Comparison of ENCODE assay signal across 9 mouse cellular contexts in genomic region chr6:53369928-53370327, GRCm38 (mm10).
DNase-seq lines count a peak whose midpoint lies in the region; ATAC-seq and TF ChIP-seq lines count a peak whose summit lies in the region.
"Had no signal": no experiment of that assay in that cellular context is flagged by ENCODE, and none has a peak within 500 bp of the region (broad histone marks: within the 10 kb centered on the region; RNA-seq: fewer than 3 reads in every experiment).

No protein-coding gene starts in this region.

- TF ChIP-seq POLR2A in liver, adult 2 months (IDR thresholded peaks at IDR 0.05; ENCODE audit: extremely low read depth, insufficient read depth, low read length) = no peak

- peak; percentile 10 for DNase-seq in CD4-positive, CD25-positive, alpha-beta regulatory T cell, adult 2 months (ENCODE audit: low read depth, low spot score)
- DNase-seq in liver, adult 2 months (ENCODE audit: extremely low read depth, low read depth, low spot score) = peak; percentile 45
- DNase-seq in liver, embryonic 11.5 days (ENCODE audit: low spot score) = no peak
- peak; percentile 22 for DNase-seq in thymus, postnatal 4 days
- DNase-seq in cerebellum, adult 9-11 months = no peak
- no peak for DNase-seq in ovary, postnatal 14 days (ENCODE audit: low spot score)

- ATAC-seq in CD4-positive, CD25-positive, alpha-beta regulatory T cell, adult 4 months = no peak
- no peak for ATAC-seq in liver, embryonic 11.5 days (replicated peaks; ENCODE audit: low FRiP score)

- no peaks in the 10 kb centered on the region; the same call in 1 of the 2 replicates for H3K4me1 ChIP-seq in liver, adult 2 months (ENCODE audit: control insufficient read depth, insufficient read depth, low read length)
- H3K4me1 ChIP-seq in liver, embryonic 11.5 days (replicated peaks; ENCODE audit: control insufficient read depth, insufficient read depth, low read length) = no peaks in the 10 kb centered on the region
- H3K4me1 ChIP-seq in megakaryocyte, embryonic 14.5 days = peaks cover 17% of the 10 kb centered on the region

- H3K4me2 ChIP-seq in liver, embryonic 11.5 days = no peak overlapping the region

- no peaks in the 10 kb centered on the region for H3K79me2 ChIP-seq in liver, adult 2 months (ENCODE audit: control insufficient read depth, insufficient read depth, low read length)

- no peak for TF ChIP-seq CTCF in liver, adult 2 months (IDR thresholded peaks at IDR 0.05; ENCODE audit: low read depth, low read length)

- no peaks in the 10 kb centered on the region for H3K36me3 ChIP-seq in liver, adult 2 months (ENCODE audit: control insufficient read depth, insufficient read depth, low read length)
- no peaks in the 10 kb centered on the region for H3K36me3 ChIP-seq in liver, embryonic 11.5 days (ENCODE audit: control insufficient read depth, insufficient read depth, low read length)
- no peaks in the 10 kb centered on the region for H3K36me3 ChIP-seq in megakaryocyte, embryonic 14.5 days (replicated peaks; ENCODE audit: low read length)
- H3K36me3 ChIP-seq: embryonic facial prominence, embryonic 10.5 days had no signal

- no peaks in the 10 kb centered on the region for H3K27me3 ChIP-seq in liver, adult 2 months (ENCODE audit: control insufficient read depth, insufficient read depth, low read length)
- H3K27me3 ChIP-seq in liver, embryonic 11.5 days (replicated peaks; ENCODE audit: control insufficient read depth, insufficient read depth, low read length) = no peaks in the 10 kb centered on the region
- no peaks in the 10 kb centered on the region for H3K27me3 ChIP-seq in megakaryocyte, embryonic 14.5 days (replicated peaks)

- WGBS in liver, adult 2 months = 84% methylated on average over 5 of the region's 5 CpGs
- WGBS in liver, embryonic 11.5 days = 60% methylated on average over 5 of the region's 5 CpGs

- H3K9ac ChIP-seq in liver, adult 2 months (ENCODE audit: low read depth, low read length) = no peak overlapping the region
- no peak overlapping the region for H3K9ac ChIP-seq in liver, embryonic 11.5 days (ENCODE audit: low read depth, low read length)

- H3K9me3 ChIP-seq in liver, embryonic 11.5 days (ENCODE audit: control insufficient read depth, low read length) = no peaks in the 10 kb centered on the region
- no peaks in the 10 kb centered on the region for H3K9me3 ChIP-seq in megakaryocyte, embryonic 14.5 days
- H3K9me3 ChIP-seq: embryonic facial prominence, embryonic 10.5 days had no signal

- no peak overlapping the region for H3K4me3 ChIP-seq in liver, adult 2 months (ENCODE audit: insufficient read depth, low read depth, low read length)
- no peak overlapping the region for H3K4me3 ChIP-seq in liver, embryonic 11.5 days (ENCODE audit: low read depth, low read length)
- peak overlapping the region; percentile 16 for H3K4me3 ChIP-seq in megakaryocyte, embryonic 14.5 days (replicated peaks)
- H3K4me3 ChIP-seq: embryonic facial prominence, embryonic 10.5 days had no signal

- no peak overlapping the region for H3K27ac ChIP-seq in liver, adult 2 months (replicated peaks; ENCODE audit: insufficient read depth, low read depth, low read length)
- H3K27ac ChIP-seq in liver, embryonic 11.5 days (ENCODE audit: low read depth, low read length) = no peak overlapping the region
- H3K27ac ChIP-seq: embryonic facial prominence, embryonic 10.5 days had no signal

Comparison
In these comparisons a context has a peak if more than half of its experiments do, and no peak if none do; other contexts are left out.
1. DNase-seq: peak in CD4-positive, CD25-positive, alpha-beta regulatory T cell, adult 2 months (single experiment), liver, adult 2 months (single experiment) and thymus, postnatal 4 days (single experiment); none in liver, embryonic 11.5 days (single experiment), cerebellum, adult 9-11 months (single experiment) and ovary, postnatal 14 days (single experiment).